Mouse (Mus musculus): ENCODE results near the gene Gm11549. TPM values are rescaled to one million over a fixed set of nuclear protein-coding genes. Genes with fewer than 3 reads are reported as not detected.

Gene Gm11549
- polyA plus RNA-seq, 1 experiment, result 0.09 TPM

DNA sequence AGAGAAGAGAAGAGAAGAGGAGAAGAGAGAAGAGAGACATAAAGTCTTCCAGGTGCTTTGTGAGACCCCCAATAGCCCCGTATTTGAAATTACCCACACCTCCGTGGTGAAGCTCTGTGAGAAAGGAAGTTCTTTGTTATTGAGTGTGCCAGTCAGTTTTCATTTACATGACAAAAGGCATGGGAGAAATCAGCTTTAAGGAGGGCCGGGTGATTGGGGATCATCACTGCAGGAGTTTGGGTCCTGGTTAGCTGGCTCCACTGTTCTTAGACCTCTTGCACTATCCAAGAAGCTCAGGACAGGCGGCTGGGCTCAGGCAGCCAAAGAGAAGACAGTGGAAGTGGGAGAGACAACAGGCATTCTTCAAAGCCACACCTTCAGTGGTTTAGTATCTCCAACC, 524 bp upstream of the Gm11549 start:
- H3K27me3 ChIP-seq (ENCODE audit: control insufficient read depth, insufficient read depth, low read length), result peaks cover 21% of the 10 kb centered on the region
- WGBS, result 33% methylated on average over 4 of the region's 4 CpGs
- H3K4me1 ChIP-seq (ENCODE audit: control insufficient read depth, insufficient read depth, insufficient read length, low read length), result peaks cover 4% of the 10 kb centered on the region
- no peak overlapping the region for H3K27ac ChIP-seq (ENCODE audit: insufficient read depth, low read depth, low read length)
- TF ChIP-seq CTCF (IDR thresholded peaks at IDR 0.05; ENCODE audit: extremely low read depth, insufficient read length, insufficient replicate concordance, low read depth, low read length) (no peak), POLR2A (IDR thresholded peaks at IDR 0.05; ENCODE audit: low read depth, low read length) (no peak)
- no peak overlapping the region for H3K4me3 ChIP-seq (ENCODE audit: low read depth, low read length)
- no peaks in the 10 kb centered on the region for H3K36me3 ChIP-seq (ENCODE audit: control insufficient read depth, insufficient read depth, low read length)

DNA sequence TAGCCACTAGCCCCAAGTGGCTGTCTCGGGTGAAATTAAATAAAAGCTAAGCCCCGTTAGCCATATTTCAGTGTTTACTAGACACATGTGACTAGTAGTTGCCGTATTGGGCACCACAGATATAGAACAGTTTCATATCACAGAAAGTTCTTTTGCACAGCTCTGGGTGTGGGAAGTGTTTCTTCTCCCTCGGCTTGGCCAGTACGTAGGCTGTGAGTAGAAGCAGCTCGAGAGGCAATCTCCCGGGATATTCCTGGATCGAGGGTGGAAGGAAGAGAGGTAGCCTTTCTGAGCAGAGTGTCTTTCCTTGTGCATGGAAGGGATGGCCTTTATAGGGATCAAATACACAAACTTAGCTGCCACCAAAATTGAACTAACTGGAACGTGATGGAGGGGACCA, 5.4 kb downstream of the Gm11549 start:
- Histone ChIP-seq H3K4me3 (ENCODE audit: low read depth, low read length) (no peak overlapping the region), H3K27me3 (ENCODE audit: control insufficient read depth, insufficient read depth, low read length) (peaks cover 13% of the 10 kb centered on the region), H3K36me3 (ENCODE audit: control insufficient read depth, insufficient read depth, low read length) (no peaks in the 10 kb centered on the region), H3K4me1 (ENCODE audit: control insufficient read depth, insufficient read depth, insufficient read length, low read length) (peaks cover 7% of the 10 kb centered on the region), H3K27ac (ENCODE audit: insufficient read depth, low read depth, low read length) (no peak overlapping the region)
- TF ChIP-seq CTCF (IDR thresholded peaks at IDR 0.05; ENCODE audit: extremely low read depth, insufficient read length, insufficient replicate concordance, low read depth, low read length) (no peak), POLR2A (IDR thresholded peaks at IDR 0.05; ENCODE audit: low read depth, low read length) (no peak)
- WGBS, result 84% methylated on average over 9 of the region's 9 CpGs

DNA sequence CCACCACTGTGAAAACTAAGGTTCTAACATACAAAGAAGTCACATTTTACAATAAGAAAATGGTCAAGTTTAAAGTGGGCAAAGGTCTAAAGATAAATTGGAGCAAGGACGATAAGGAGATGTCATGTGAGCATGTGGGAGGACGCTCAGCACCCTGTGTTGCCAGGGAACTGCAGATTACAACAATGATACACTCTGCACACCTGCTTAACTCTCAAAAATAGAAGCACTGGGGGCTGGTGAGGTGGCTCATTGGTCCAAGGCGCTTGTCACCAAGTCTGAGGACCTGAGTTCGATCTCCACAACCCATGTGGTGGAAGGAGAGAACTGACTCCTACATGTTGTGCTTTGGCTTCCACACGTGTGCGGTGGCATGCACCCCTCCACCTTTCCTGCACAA, 10.1 kb downstream of the Gm11549 start:
- H3K36me3 ChIP-seq (ENCODE audit: control insufficient read depth, insufficient read depth, low read length), result no peaks in the 10 kb centered on the region
- peaks cover 3% of the 10 kb centered on the region; the same call in 1 of the 2 replicates for H3K4me1 ChIP-seq (ENCODE audit: control insufficient read depth, insufficient read depth, insufficient read length, low read length)
- 36% methylated on average over 6 of the region's 6 CpGs for WGBS
- H3K4me3 ChIP-seq (ENCODE audit: low read depth, low read length), result no peak overlapping the region
- no peak overlapping the region for H3K27ac ChIP-seq (ENCODE audit: insufficient read depth, low read depth, low read length)
- TF ChIP-seq CTCF (IDR thresholded peaks at IDR 0.05; ENCODE audit: extremely low read depth, insufficient read length, insufficient replicate concordance, low read depth, low read length), result no peak
- TF ChIP-seq POLR2A (IDR thresholded peaks at IDR 0.05; ENCODE audit: low read depth, low read length), result no peak
- no peaks in the 10 kb centered on the region for H3K27me3 ChIP-seq (ENCODE audit: control insufficient read depth, insufficient read depth, low read length)

DNA sequence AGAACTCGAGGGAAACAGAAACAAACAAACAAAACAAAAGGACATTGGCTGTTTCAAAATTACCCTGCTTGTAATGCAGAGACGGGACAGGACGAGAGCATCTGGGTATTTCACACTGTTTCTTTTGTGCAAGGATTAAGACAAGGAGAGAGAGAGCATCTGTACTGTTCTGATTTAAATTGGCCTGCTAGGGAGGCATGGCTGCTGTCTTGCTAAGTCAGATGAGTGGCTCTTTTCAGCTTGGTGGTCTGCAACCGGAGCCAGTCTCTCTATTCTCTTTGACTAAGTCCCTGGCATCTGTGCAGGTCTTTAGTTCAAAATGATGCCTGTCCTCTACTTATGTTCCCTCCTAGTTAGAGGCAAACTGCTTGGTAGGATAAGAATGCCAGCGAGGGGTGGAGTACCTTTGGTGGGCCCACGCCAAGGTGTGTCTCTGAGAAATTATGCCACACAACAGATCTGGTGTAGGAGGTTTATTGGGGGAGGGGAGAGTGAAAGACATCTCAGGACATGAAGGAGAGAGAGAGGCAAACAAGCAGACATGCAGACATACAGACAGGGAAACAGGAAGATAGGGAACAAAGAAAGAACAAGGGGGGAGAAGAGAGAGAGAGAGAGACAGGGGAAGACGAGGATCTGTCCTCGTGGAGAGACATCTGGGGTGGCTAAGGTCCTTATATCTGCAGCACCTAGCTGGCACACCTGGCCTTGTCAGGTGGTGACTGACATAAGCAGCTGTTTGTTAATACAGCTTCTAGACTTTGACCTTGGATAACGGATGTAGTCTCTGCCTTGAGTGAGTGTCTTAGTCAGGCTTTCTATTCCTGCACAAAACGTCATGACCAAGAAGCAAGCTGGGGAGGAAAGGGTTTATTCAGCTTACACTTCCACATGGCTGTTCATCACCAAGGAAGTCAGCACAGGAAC, 15.5 kb downstream of the Gm11549 start:
- H3K4me1 ChIP-seq (ENCODE audit: control insufficient read depth, insufficient read depth, insufficient read length, low read length), result peaks cover 3% of the 10 kb centered on the region; the same call in 1 of the 2 replicates
- TF ChIP-seq CTCF (IDR thresholded peaks at IDR 0.05; ENCODE audit: extremely low read depth, insufficient read length, insufficient replicate concordance, low read depth, low read length) (no peak), POLR2A (IDR thresholded peaks at IDR 0.05; ENCODE audit: low read depth, low read length) (no peak)
- H3K4me3 ChIP-seq (ENCODE audit: low read depth, low read length), result no peak overlapping the region
- no peaks in the 10 kb centered on the region for H3K36me3 ChIP-seq (ENCODE audit: control insufficient read depth, insufficient read depth, low read length)
- H3K27ac ChIP-seq (ENCODE audit: insufficient read depth, low read depth, low read length), result no peak overlapping the region
- H3K27me3 ChIP-seq (ENCODE audit: control insufficient read depth, insufficient read depth, low read length), result no peaks in the 10 kb centered on the region
- 39% methylated on average over 10 of the region's 10 CpGs for WGBS

DNA sequence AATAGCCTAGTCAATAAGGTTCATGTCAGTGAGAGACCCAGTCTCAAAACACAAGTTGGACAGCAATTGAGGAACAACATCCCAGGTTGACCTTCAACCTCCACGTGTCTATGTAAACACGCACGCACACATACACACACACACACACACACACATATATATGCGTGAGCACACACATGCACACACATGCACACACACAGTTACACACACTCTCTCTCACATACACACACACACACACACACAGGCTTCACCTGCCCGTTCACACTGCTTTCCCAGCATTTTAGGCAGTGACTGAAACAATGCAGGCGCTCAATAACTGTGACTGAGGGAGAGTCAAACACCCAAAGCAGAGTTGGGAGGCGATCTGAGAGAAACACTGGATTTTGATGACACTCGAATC, 16.3 kb downstream of the Gm11549 start:
- H3K4me3 ChIP-seq (ENCODE audit: low read depth, low read length), result no peak overlapping the region

DNA sequence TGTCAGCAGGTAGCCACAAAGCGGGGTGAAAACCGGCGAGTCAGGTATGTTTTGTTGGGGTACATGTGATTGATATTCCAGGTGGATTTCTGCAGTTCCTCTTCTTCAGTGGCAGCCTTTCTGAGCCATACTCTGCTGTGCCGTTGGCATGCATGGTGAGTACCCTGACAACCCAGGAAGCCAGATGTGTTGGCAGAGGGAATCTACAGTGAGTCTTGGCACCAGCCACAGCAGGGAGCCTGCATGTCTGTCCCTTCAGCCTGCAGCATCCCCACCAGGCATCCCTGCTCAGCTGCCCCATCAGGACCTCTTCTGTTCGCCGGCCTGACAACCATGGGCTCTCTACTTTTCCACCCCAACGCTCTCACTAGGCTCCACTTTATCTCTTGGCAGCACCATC, 20.1 kb downstream of the Gm11549 start:
- 64% methylated on average over 7 of the region's 7 CpGs for WGBS
- Histone ChIP-seq H3K36me3 (ENCODE audit: control insufficient read depth, insufficient read depth, low read length) (no peaks in the 10 kb centered on the region), H3K4me1 (ENCODE audit: control insufficient read depth, insufficient read depth, insufficient read length, low read length) (peaks cover 3% of the 10 kb centered on the region; the same call in 1 of the 2 replicates), H3K27ac (ENCODE audit: insufficient read depth, low read depth, low read length) (no peak overlapping the region), H3K4me3 (ENCODE audit: low read depth, low read length) (no peak overlapping the region), H3K27me3 (ENCODE audit: control insufficient read depth, insufficient read depth, low read length) (no peaks in the 10 kb centered on the region)
- TF ChIP-seq POLR2A (IDR thresholded peaks at IDR 0.05; ENCODE audit: low read depth, low read length), result no peak
- no peak for TF ChIP-seq CTCF (IDR thresholded peaks at IDR 0.05; ENCODE audit: extremely low read depth, insufficient read length, insufficient replicate concordance, low read depth, low read length)

More for the DNA sequence above, 16.3 kb downstream of the Gm11549 start:
- WGBS, result 85% methylated on average over 8 of the region's 8 CpGs
- H3K36me3 ChIP-seq (ENCODE audit: control insufficient read depth, insufficient read depth, low read length), result no peaks in the 10 kb centered on the region
- peaks cover 3% of the 10 kb centered on the region; the same call in 1 of the 2 replicates for H3K4me1 ChIP-seq (ENCODE audit: control insufficient read depth, insufficient read depth, insufficient read length, low read length)
- no peaks in the 10 kb centered on the region for H3K27me3 ChIP-seq (ENCODE audit: control insufficient read depth, insufficient read depth, low read length)
- TF ChIP-seq POLR2A (IDR thresholded peaks at IDR 0.05; ENCODE audit: low read depth, low read length), result no peak
- no peak for TF ChIP-seq CTCF (IDR thresholded peaks at IDR 0.05; ENCODE audit: extremely low read depth, insufficient read length, insufficient replicate concordance, low read depth, low read length)
- no peak overlapping the region for H3K27ac ChIP-seq (ENCODE audit: insufficient read depth, low read depth, low read length)

DNA sequence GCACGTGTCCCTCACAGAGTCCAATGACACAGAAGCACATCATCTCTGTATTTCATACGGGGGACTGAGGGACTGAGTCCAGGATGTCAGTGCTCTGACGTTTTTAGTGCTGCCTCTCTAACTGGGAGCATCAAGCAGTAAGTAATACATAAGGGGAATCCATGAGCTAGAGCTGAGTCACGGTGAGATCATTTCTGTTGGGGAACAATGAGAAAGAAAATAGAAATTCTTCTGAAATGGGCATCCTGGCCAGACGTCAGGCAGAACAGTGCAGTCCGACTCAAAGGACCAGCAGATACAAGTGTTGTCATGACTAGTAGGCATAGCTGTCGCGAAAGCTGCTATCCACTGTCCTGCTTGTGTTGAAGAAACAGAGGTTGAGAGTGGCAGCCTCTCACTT, 20.6 kb downstream of the Gm11549 start:
- TF ChIP-seq CTCF (IDR thresholded peaks at IDR 0.05; ENCODE audit: extremely low read depth, insufficient read length, insufficient replicate concordance, low read depth, low read length), result no peak
- no peak for TF ChIP-seq POLR2A (IDR thresholded peaks at IDR 0.05; ENCODE audit: low read depth, low read length)
- Histone ChIP-seq H3K4me1 (ENCODE audit: control insufficient read depth, insufficient read depth, insufficient read length, low read length) (no peaks in the 10 kb centered on the region), H3K27me3 (ENCODE audit: control insufficient read depth, insufficient read depth, low read length) (no peaks in the 10 kb centered on the region), H3K36me3 (ENCODE audit: control insufficient read depth, insufficient read depth, low read length) (no peaks in the 10 kb centered on the region), H3K27ac (ENCODE audit: insufficient read depth, low read depth, low read length) (no peak overlapping the region), H3K4me3 (ENCODE audit: low read depth, low read length) (no peak overlapping the region)
- WGBS, result 77% methylated on average over 8 of the region's 8 CpGs
